Mouse (Mus musculus): ENCODE results near the gene Pgm5. TPM values are rescaled to one million over a fixed set of nuclear protein-coding genes. Genes with fewer than 3 reads are reported as not detected.
A peak's percentile ranks its signal among the peaks of the same experiment; 100 is the strongest.

Pgm5 gene
- polyA plus RNA-seq, 1 experiment from 2014 or later: 4.0 TPM

DNA sequence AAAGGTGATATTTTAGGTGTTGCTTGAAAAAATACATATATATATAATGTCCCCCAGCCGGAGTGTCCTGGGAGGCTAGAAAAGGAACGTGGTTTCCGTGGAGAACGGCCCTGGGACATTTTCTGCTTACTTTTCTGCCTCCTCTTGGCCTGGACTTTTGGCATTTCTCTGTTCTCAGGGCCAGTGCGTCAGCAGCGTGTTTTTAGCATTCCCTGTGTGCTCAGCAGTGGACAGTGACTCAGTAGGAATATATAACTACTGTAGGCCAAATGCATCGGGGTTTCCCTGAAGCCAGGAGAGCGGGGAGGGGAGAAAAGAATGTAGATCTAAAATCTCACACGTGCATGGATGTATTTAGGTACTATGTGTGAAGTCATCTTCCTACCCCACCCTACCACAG lies 3.8 kb upstream of the Pgm5 start:
- CTCF ChIA-PET: no interaction called here
- ATAC-seq (no peak), DNase-seq (ENCODE audit: low read depth, low spot score) (no peak)
- POLR2A ChIA-PET: no interaction called here
- in situ Hi-C loops (cut with MboI; ENCODE audit: low pct_unique_long_range_greater_than_20kb): no loop called here
- H3K27me3 ChIP-seq: no peaks in the 10 kb centered on the region
- TF ChIP-seq CTCF (IDR thresholded peaks at IDR 0.05): no peak

DNA sequence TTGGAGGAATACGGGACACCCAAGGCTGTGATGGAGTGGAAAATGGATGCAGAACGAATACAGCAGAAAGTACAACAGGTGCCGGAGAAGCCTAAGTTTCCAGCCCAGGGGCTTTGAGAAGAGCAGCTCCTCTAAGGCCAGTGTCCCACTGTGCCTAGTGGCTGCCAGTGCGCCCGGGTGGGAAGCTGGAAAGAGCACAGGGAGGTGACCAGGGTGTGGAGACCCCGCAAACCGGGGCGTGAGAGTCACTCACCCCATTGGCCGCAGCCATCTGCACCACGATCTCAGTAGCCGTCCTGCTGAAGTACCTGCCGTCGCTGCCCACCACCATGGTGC lies 411 bp downstream of the Pgm5 start:
- ATAC-seq (no peak), DNase-seq (ENCODE audit: low read depth, low spot score) (no peak)
- POLR2A ChIA-PET: no interaction called here
- CTCF ChIA-PET: interaction anchor here (0.6 to 2.2 kb wide), 3 partner anchors 11 to 136 kb away, joined by 3 to 6 read pairs (median 5); no protein-coding TSS in a partner anchor
- in situ Hi-C loops (cut with MboI; ENCODE audit: low pct_unique_long_range_greater_than_20kb): no loop called here
- no peak for TF ChIP-seq CTCF (IDR thresholded peaks at IDR 0.05)
- no peaks in the 10 kb centered on the region for H3K27me3 ChIP-seq

DNA sequence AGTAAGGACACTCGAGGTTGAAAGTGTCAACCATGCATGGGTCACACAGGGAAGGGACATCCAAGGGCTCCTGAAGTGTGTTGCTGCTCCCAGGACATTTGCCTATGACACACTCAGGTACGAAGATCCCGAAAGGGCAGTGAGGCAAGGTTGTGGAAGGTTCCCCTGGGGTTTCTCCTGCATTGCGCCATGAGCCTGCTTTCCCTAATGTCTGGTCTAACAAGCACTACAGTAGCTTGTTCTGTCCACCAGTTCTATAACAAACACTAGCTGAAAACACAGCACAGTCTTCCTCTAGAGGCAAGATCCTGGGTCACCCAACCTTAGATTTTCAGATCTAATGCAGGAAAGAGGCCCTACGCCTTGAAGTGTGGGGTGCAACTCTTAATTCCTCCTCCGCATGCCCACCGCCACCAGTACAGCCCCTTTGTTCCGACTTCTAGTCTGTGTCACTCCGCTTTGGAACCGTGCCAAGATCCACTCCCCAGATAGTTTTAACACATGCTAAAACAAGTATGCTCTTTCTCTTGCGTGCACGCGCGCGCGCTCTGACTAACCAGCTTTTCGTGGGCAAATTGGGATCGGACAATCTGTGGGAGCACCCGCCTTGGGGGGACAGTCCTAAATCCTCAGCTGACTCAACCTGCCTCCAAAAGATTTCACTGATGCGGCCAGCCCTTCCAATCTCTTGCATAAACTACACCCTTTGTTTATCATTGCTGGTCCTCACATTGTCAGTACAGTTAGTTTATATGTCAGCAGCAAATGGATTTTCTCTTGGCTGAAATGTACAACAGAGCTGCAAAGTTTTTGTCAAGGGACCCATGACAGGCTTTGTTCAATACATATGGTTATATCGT lies 10.0 kb downstream of the Pgm5 start:
- no peaks in the 10 kb centered on the region for H3K27me3 ChIP-seq
- ChIA-PET CTCF (interaction anchor here (1.4 to 2.4 kb wide), 3 partner anchors 10 to 152 kb away, joined by 3 to 6 read pairs (median 5); partner anchors contain the start of gene Pgm5), POLR2A (no interaction called here)
- DNase-seq (ENCODE audit: low read depth, low spot score): no peak
- in situ Hi-C loops (cut with MboI; ENCODE audit: low pct_unique_long_range_greater_than_20kb): no loop called here
- no peak for TF ChIP-seq CTCF (IDR thresholded peaks at IDR 0.05)
- no peak for ATAC-seq

DNA sequence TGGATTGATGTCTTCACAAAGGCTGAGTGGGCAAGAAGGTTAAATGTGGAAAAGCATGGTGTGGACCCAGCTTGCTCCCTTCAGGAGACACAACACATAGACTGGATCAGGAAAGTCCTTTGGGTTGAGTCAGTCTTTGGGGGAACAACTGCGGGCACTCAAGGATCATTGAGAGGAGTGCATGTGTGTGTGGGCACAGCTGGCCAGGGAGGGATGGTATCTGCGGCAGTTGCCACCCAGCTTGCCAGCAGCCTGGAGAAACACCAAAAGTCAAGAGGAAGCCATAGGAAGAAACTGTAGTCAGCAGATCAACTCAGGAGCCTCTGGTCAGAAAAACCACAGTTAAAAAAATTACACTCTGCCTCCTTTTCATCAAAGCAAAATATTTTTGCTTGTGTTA lies 12.8 kb downstream of the Pgm5 start:
- no peak for TF ChIP-seq CTCF (IDR thresholded peaks at IDR 0.05)
- ATAC-seq (no peak), DNase-seq (ENCODE audit: low read depth, low spot score) (no peak)
- ChIA-PET POLR2A (no interaction called here), CTCF (interaction anchor here (1.5 to 1.8 kb wide), 3 partner anchors 21 to 146 kb away, joined by 4 to 5 read pairs (median 5); no protein-coding TSS in a partner anchor)
- no peaks in the 10 kb centered on the region for H3K27me3 ChIP-seq
- in situ Hi-C loops (cut with MboI; ENCODE audit: low pct_unique_long_range_greater_than_20kb): no loop called here

DNA sequence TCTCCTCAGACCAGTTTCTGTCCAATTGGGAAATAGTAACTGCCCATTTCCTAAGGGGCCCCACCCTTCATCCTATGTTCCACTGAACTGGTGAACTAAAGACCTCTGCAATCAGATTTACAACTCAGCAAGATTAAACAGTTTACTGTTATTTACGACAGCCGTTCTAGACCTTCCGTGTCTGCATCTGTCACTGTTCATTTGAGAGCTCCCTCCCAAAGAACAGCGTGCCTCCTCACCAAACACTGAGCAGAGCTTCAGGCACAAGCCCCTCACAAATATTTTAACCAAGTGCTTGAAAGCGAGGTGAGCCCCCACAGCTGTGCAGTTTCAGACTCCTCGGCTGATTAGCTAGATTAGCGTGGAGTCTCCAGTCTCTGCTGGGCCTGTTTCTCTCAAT lies 13.3 kb downstream of the Pgm5 start:
- POLR2A ChIA-PET: no interaction called here
- CTCF ChIA-PET: interaction anchor here (1.6 to 1.8 kb wide), 2 partner anchors 142 to 145 kb away, joined by 5 read pairs; no protein-coding TSS in a partner anchor
- no peak for TF ChIP-seq CTCF (IDR thresholded peaks at IDR 0.05)
- in situ Hi-C loops (cut with MboI; ENCODE audit: low pct_unique_long_range_greater_than_20kb): no loop called here
- H3K27me3 ChIP-seq: no peaks in the 10 kb centered on the region
- ATAC-seq: no peak
- no peak for DNase-seq (ENCODE audit: low read depth, low spot score)

DNA sequence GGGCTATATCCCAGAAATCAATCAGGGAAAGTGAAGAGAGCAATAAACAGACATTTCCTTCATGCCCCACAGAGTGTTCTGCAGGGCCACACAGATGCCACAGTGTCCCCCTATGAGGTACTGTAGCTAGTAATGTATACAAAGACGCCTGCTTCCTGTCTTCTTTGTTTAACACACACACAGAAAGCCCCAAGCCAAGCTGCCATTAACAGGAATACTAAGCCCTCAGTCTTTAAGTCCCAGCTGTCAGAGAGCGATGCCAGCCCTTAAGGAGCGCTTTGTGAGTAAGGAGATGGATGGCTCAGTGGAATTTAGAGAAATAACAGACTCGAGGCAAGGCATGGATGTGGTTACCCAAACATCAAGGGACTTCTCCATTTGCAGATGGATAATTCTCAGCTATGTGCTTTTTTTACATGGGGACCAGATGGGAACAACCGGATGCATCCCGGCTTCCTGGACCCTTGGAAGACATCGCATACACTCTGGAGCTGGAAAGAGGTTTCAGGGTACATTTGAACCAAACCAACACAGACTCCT lies 16.6 kb downstream of the Pgm5 start:
- ATAC-seq (peak; percentile 92), DNase-seq (ENCODE audit: low read depth, low spot score) (peak; percentile 64)
- POLR2A ChIA-PET: no interaction called here
- H3K27me3 ChIP-seq: no peaks in the 10 kb centered on the region
- CTCF ChIA-PET: interaction anchor here (0.7 to 1.7 kb wide), 6 partner anchors 9 to 149 kb away, joined by 3 to 5 read pairs (median 3); partner anchors contain the start of gene Pgm5
- in situ Hi-C loops (cut with MboI; ENCODE audit: low pct_unique_long_range_greater_than_20kb): no loop called here
- no peak for TF ChIP-seq CTCF (IDR thresholded peaks at IDR 0.05)

DNA sequence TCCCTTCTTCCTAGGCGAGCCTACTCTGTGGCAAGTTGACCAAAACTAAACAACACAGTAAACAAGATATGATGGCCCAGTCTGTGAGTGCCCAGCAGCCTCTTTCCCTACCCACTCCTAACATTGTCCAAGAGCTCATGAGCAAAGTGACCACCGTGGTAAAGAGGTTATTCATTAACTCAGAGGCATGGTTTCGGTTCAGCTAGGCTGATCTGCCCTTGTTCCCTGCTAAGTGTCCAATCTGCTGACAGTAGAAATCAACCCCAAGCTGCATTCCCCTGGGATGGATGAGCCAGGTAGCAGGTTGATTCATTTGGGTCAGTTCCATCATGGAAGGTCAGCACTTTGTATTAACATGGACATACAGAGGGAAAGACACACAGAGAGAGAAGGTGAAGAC lies 19.6 kb downstream of the Pgm5 start:
- peak; percentile 48 for DNase-seq (ENCODE audit: low read depth, low spot score)
- TF ChIP-seq CTCF (IDR thresholded peaks at IDR 0.05): no peak
- ATAC-seq: peak; percentile 45

DNA sequence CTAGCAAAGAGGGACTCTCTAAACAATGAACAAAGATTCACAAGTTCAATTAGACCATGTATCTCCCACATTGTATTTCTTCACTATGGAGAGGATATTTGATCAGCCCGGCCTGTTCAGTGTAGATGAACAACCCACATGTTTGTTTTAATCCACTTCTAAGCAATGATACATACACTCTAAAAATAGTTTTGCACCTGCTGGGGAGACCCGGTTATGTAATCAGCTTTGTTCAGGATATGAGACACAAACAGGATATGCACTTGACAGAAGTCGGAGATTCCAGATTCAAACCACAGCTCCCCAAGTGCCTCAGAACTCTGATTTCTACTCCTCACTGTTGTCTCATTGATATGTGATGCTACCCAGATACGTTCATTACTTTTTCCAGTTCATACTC lies 37.1 kb downstream of the Pgm5 start:
- no peaks in the 10 kb centered on the region for H3K27me3 ChIP-seq
- ATAC-seq: peak; percentile 21
- POLR2A ChIA-PET: interaction anchor here (0.8 kb wide), 1 partner anchor 25 kb away, joined by 3 read pairs; no protein-coding TSS in a partner anchor
- no peak for DNase-seq (ENCODE audit: low read depth, low spot score)
- in situ Hi-C loops (cut with MboI; ENCODE audit: low pct_unique_long_range_greater_than_20kb): no loop called here
- no peak for TF ChIP-seq CTCF (IDR thresholded peaks at IDR 0.05)
- CTCF ChIA-PET: interaction anchor here (0.8 to 2.0 kb wide), 6 partner anchors 11 to 119 kb away, joined by 3 to 13 read pairs (median 4); no protein-coding TSS in a partner anchor

More for the DNA sequence above, 19.6 kb downstream of the Pgm5 start:
- no peaks in the 10 kb centered on the region for H3K27me3 ChIP-seq
- POLR2A ChIA-PET: interaction anchor here (0.6 kb wide), 1 partner anchor 26 kb away, joined by 3 read pairs; no protein-coding TSS in a partner anchor
- in situ Hi-C loops (cut with MboI; ENCODE audit: low pct_unique_long_range_greater_than_20kb): no loop called here
- CTCF ChIA-PET: interaction anchor here (0.8 to 1.6 kb wide), 2 partner anchors 17 to 137 kb away, joined by 3 to 5 read pairs; no protein-coding TSS in a partner anchor

DNA sequence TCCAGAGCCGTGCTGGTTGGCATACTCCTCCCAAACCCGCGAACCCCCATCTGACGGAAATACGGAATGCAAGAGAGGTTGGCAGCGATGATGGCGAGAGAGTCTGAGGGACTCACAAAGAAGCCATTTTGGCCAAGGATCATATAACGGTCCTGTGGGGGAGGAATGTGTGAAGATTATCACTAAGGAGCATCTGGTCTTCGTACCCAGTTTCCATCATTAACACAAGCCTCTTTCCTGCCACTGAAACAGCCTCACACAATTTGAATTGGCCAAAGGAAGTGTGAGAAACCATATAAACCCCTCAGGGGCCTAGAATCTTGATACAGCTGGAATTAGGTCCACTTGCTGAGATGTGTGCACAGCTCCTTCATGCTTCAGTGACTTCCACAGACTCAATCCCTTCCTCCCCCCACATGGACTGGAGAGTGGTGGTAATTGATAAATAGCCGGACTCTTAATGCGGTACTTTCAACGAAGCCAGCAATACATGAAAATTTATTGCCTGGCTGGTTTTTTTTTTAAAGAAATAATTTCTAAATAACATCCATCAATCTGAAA lies 45.9 kb downstream of the Pgm5 start:
- ChIA-PET CTCF (interaction anchor here (0.8 kb wide), 1 partner anchor 174 kb away, joined by 4 read pairs; no protein-coding TSS in a partner anchor), POLR2A (interaction anchor here (0.6 kb wide), 1 partner anchor 26 kb away, joined by 3 read pairs; no protein-coding TSS in a partner anchor)
- in situ Hi-C loops (cut with MboI; ENCODE audit: low pct_unique_long_range_greater_than_20kb): no loop called here
- no peaks in the 10 kb centered on the region for H3K27me3 ChIP-seq
- DNase-seq (ENCODE audit: low read depth, low spot score): no peak
- no peak for ATAC-seq
- TF ChIP-seq CTCF (IDR thresholded peaks at IDR 0.05): no peak

DNA sequence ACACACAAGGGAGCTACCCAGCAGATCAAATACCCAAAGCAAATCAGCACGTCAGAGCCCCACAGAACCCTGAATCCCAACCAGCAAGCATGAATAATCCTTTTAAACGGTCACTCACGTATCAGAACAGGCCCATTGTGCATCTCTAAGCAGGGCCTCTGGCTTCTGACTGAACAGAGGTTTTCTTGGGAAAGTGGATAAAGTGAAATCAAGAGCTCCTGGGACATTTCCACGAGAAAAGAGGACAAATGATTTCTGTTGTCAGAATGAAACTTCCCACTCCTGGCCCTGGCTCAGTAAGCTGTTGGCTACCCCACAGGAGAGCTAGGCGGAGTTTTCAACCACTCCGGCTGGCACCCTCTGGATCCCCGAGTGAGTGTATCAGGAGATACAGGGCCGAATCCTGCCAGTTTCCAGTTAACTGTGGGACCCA lies 48.8 kb downstream of the Pgm5 start:
- DNase-seq (ENCODE audit: low read depth, low spot score) (no peak), ATAC-seq (no peak)
- no peak for TF ChIP-seq CTCF (IDR thresholded peaks at IDR 0.05)
- POLR2A ChIA-PET: no interaction called here
- H3K27me3 ChIP-seq: no peaks in the 10 kb centered on the region
- CTCF ChIA-PET: no interaction called here
- in situ Hi-C loops (cut with MboI; ENCODE audit: low pct_unique_long_range_greater_than_20kb): no loop called here
